Mouse (Mus musculus): ENCODE data around the gene Syn2. TPM values are rescaled to one million over a fixed set of nuclear protein-coding genes. Genes with fewer than 3 reads are reported as not detected.
A peak's percentile ranks its signal among the peaks of the same experiment; 100 is the strongest.

The Syn2 gene
- polyA plus RNA-seq, 1 experiment from 2014 or later = 18.3 TPM

DNA sequence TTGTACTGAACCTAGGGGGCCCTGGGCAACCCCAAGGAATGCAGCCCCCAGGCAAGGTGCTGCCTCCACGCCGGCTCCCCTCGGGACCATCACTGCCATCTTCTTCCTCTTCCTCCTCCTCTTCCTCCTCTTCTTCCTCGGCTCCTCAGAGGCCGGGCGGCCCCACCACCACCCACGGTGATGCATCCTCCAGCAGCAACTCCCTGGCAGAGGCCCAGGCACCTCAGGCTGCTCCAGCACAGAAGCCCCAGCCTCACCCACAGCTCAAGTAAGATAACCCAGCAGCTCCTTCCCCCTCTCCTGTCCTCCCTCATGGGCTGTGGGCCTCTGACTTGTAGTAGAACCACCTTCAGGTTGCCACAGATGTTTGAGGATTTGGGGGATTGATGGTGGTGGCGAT lies 143.4 kb downstream of the Syn2 start:
- no peaks in the 10 kb centered on the region for H3K36me3 ChIP-seq (ENCODE audit: poor library complexity, severe bottlenecking)
- H3K4me3 ChIP-seq = no peak overlapping the region
- no peak overlapping the region for H3K4me2 ChIP-seq
- H3K4me1 ChIP-seq = no peaks in the 10 kb centered on the region
- WGBS = 81% methylated on average over 5 of the region's 8 CpGs
- H3K9ac ChIP-seq = no peak overlapping the region
- no peak for ATAC-seq
- no peaks in the 10 kb centered on the region for H3K27me3 ChIP-seq
- no peak overlapping the region for H3K27ac ChIP-seq
- no peaks in the 10 kb centered on the region for H3K9me3 ChIP-seq (replicated peaks)

- Histone ChIP-seq H3K4me3 (no peak overlapping the region), H3K36me3 (ENCODE audit: poor library complexity, severe bottlenecking) (no peaks in the 10 kb centered on the region), H3K9ac (no peak overlapping the region), H3K27me3 (no peaks in the 10 kb centered on the region), H3K27ac (no peak overlapping the region), H3K4me2 (no peak overlapping the region), H3K9me3 (replicated peaks) (no peaks in the 10 kb centered on the region), H3K4me1 (no peaks in the 10 kb centered on the region)
- 70% methylated on average over 2 of the region's 2 CpGs for WGBS
- no peak for ATAC-seq
These were observed 144.9 kb downstream of the Syn2 start for GRCm38 (mm10) chr6:115279639-115280038.

DNA sequence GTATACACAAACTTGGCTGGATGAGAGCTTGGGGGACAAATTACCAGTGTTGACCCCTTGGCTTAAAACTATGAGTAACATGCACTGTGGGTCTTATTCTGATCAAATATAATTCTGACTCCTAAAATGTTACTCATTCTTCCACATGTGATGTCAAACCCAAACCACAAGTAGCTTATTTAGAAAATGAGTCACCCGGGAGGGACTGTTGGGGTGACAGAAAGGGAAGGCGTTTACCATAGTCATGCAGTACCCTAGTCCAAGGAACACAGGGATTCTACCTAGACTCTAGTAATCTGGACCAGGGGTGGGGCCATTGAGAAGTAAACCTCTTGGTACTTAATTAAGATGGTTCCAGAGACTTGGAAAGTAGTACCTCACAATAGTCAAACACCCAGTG lies 149.5 kb downstream of the Syn2 start:
- no peaks in the 10 kb centered on the region for H3K4me1 ChIP-seq
- WGBS = 97% methylated on average over 2 of the region's 2 CpGs
- H3K9ac ChIP-seq = no peak overlapping the region
- ATAC-seq = no peak
- H3K27me3 ChIP-seq = no peaks in the 10 kb centered on the region
- H3K27ac ChIP-seq = no peak overlapping the region
- H3K4me3 ChIP-seq = no peak overlapping the region
- no peaks in the 10 kb centered on the region for H3K36me3 ChIP-seq (ENCODE audit: poor library complexity, severe bottlenecking)
- H3K9me3 ChIP-seq (replicated peaks) = no peaks in the 10 kb centered on the region
- H3K4me2 ChIP-seq = no peak overlapping the region

GRCm38 (mm10) chr6:115286441-115286840 lies 151.7 kb downstream of the Syn2 start:
- Histone ChIP-seq H3K27me3 (no peaks in the 10 kb centered on the region), H3K4me3 (no peak overlapping the region), H3K36me3 (ENCODE audit: poor library complexity, severe bottlenecking) (no peaks in the 10 kb centered on the region), H3K27ac (no peak overlapping the region), H3K9ac (no peak overlapping the region), H3K4me2 (no peak overlapping the region), H3K4me1 (no peaks in the 10 kb centered on the region), H3K9me3 (replicated peaks) (no peaks in the 10 kb centered on the region)
- 91% methylated on average over 6 of the region's 6 CpGs for WGBS
- ATAC-seq = no peak

- H3K9ac ChIP-seq = no peak overlapping the region
- H3K4me2 ChIP-seq = no peak overlapping the region
- no peaks in the 10 kb centered on the region for H3K4me1 ChIP-seq
- H3K27me3 ChIP-seq = no peaks in the 10 kb centered on the region
- no peaks in the 10 kb centered on the region for H3K36me3 ChIP-seq (ENCODE audit: poor library complexity, severe bottlenecking)
- H3K4me3 ChIP-seq = no peak overlapping the region
- H3K27ac ChIP-seq = no peak overlapping the region
- WGBS = 92% methylated on average over 3 of the region's 3 CpGs
- no peak for ATAC-seq
- no peaks in the 10 kb centered on the region for H3K9me3 ChIP-seq (replicated peaks)
These were observed 153.5 kb downstream of the Syn2 start for GRCm38 (mm10) chr6:115288223-115288622.

GRCm38 (mm10) chr6:115290561-115290960 lies 155.9 kb downstream of the Syn2 start:
- Histone ChIP-seq H3K4me3 (no peak overlapping the region), H3K9me3 (replicated peaks) (no peaks in the 10 kb centered on the region), H3K36me3 (ENCODE audit: poor library complexity, severe bottlenecking) (no peaks in the 10 kb centered on the region), H3K4me1 (no peaks in the 10 kb centered on the region), H3K27ac (no peak overlapping the region), H3K27me3 (no peaks in the 10 kb centered on the region), H3K4me2 (no peak overlapping the region), H3K9ac (no peak overlapping the region)
- 76% methylated on average over 5 of the region's 5 CpGs for WGBS
- no peak for ATAC-seq

- Histone ChIP-seq H3K27me3 (no peaks in the 10 kb centered on the region), H3K36me3 (ENCODE audit: poor library complexity, severe bottlenecking) (no peaks in the 10 kb centered on the region), H3K9me3 (replicated peaks) (no peaks in the 10 kb centered on the region), H3K4me2 (no peak overlapping the region), H3K4me3 (no peak overlapping the region), H3K9ac (no peak overlapping the region), H3K4me1 (no peaks in the 10 kb centered on the region), H3K27ac (no peak overlapping the region)
- WGBS = 89% methylated on average over 2 of the region's 2 CpGs
- ATAC-seq = no peak
These were observed 156.4 kb downstream of the Syn2 start for GRCm38 (mm10) chr6:115291068-115291467.

GRCm38 (mm10) chr6:115291823-115292222 lies 157.1 kb downstream of the Syn2 start:
- WGBS = 87% methylated on average over 6 of the region's 6 CpGs

DNA sequence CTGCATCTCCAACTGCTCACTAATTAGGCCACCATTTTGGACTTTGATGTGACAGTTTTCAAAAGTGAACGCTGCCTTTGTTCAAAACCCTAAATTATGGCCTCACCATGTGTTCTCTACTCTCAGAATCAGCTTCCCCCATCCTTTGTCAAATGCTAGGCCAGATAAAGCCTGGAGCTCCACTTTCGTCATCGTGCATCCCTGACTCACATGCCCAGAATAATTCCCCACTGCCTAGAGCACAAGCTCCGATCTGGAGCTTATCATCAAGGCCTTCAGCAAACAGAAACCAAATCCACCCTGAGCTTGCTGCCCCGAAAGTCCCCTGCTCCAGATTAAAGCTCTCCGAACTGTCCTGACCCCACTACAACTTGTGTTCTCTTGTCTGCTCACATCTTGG lies 157.9 kb downstream of the Syn2 start:
- H3K36me3 ChIP-seq (ENCODE audit: poor library complexity, severe bottlenecking) = no peaks in the 10 kb centered on the region
- 63% methylated on average over 6 of the region's 6 CpGs for WGBS
- no peaks in the 10 kb centered on the region for H3K9me3 ChIP-seq (replicated peaks)
- no peaks in the 10 kb centered on the region for H3K27me3 ChIP-seq
- H3K9ac ChIP-seq = no peak overlapping the region
- H3K4me1 ChIP-seq = no peaks in the 10 kb centered on the region
- no peak overlapping the region for H3K4me3 ChIP-seq
- ATAC-seq = no peak
- H3K4me2 ChIP-seq = no peak overlapping the region
- no peak overlapping the region for H3K27ac ChIP-seq

More at GRCm38 (mm10) chr6:115291823-115292222, 157.1 kb downstream of the Syn2 start:
- no peak overlapping the region for H3K27ac ChIP-seq
- no peaks in the 10 kb centered on the region for H3K36me3 ChIP-seq (ENCODE audit: poor library complexity, severe bottlenecking)
- no peak overlapping the region for H3K9ac ChIP-seq
- no peaks in the 10 kb centered on the region for H3K27me3 ChIP-seq
- H3K4me1 ChIP-seq = no peaks in the 10 kb centered on the region
- no peak for ATAC-seq
- no peak overlapping the region for H3K4me2 ChIP-seq
- H3K9me3 ChIP-seq (replicated peaks) = no peaks in the 10 kb centered on the region
- H3K4me3 ChIP-seq = no peak overlapping the region

- 65% methylated on average over 2 of the region's 2 CpGs for WGBS
These were observed 159.2 kb downstream of the Syn2 start for GRCm38 (mm10) chr6:115293877-115294276.

GRCm38 (mm10) chr6:115307134-115307533 lies 172.4 kb downstream of the Syn2 start:
- no peak for ATAC-seq
- H3K9me3 ChIP-seq (replicated peaks) = no peaks in the 10 kb centered on the region
- no peak overlapping the region for H3K27ac ChIP-seq
- no peaks in the 10 kb centered on the region for H3K4me1 ChIP-seq
- no peak overlapping the region for H3K9ac ChIP-seq
- no peak overlapping the region for H3K4me2 ChIP-seq
- no peaks in the 10 kb centered on the region for H3K36me3 ChIP-seq (ENCODE audit: poor library complexity, severe bottlenecking)
- no peak overlapping the region for H3K4me3 ChIP-seq
- WGBS = 78% methylated on average over 2 of the region's 2 CpGs
- no peaks in the 10 kb centered on the region for H3K27me3 ChIP-seq

More at GRCm38 (mm10) chr6:115293877-115294276, 159.2 kb downstream of the Syn2 start:
- Histone ChIP-seq H3K4me1 (no peaks in the 10 kb centered on the region), H3K27me3 (no peaks in the 10 kb centered on the region), H3K4me3 (no peak overlapping the region), H3K36me3 (ENCODE audit: poor library complexity, severe bottlenecking) (no peaks in the 10 kb centered on the region), H3K4me2 (no peak overlapping the region), H3K27ac (no peak overlapping the region), H3K9ac (no peak overlapping the region), H3K9me3 (replicated peaks) (no peaks in the 10 kb centered on the region)
- no peak for ATAC-seq

DNA sequence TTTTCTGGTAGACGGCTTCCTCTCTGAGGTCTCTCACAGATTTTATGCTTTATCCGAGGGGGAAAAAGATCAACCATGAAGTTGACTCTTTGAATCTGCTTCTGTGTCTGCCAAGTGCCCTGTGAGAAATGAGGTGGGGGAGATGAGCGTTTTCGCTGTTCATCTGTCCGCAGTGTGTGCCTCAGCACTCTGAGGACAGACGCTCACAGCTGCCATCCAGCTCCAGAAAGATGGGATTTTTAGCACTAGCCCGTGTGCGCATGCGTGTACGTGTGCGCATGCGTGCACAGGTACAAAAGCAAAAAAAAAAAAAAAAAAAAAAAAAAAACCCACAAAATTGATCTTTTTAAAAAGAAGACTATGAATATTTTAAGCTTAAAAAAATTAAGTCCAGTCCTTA lies 178.1 kb downstream of the Syn2 start:
- Histone ChIP-seq H3K9me3 (replicated peaks) (no peaks in the 10 kb centered on the region), H3K27me3 (no peaks in the 10 kb centered on the region), H3K4me1 (no peaks in the 10 kb centered on the region), H3K36me3 (ENCODE audit: poor library complexity, severe bottlenecking) (no peaks in the 10 kb centered on the region), H3K9ac (no peak overlapping the region), H3K4me3 (peak overlapping the region; percentile 21; the same call in 1 of the 2 replicates), H3K4me2 (peak overlapping the region; percentile 24), H3K27ac (no peak overlapping the region)
- WGBS = 64% methylated on average over 12 of the region's 12 CpGs
- no peak for ATAC-seq

GRCm38 (mm10) chr6:115313235-115313738 lies 178.6 kb downstream of the Syn2 start:
- ATAC-seq = no peak
- WGBS = 75% methylated on average over 9 of the region's 9 CpGs
- no peak overlapping the region for H3K4me2 ChIP-seq

More at GRCm38 (mm10) chr6:115313235-115313738, 178.6 kb downstream of the Syn2 start:
- Histone ChIP-seq H3K36me3 (ENCODE audit: poor library complexity, severe bottlenecking) (no peaks in the 10 kb centered on the region), H3K4me3 (no peak overlapping the region), H3K9ac (no peak overlapping the region), H3K4me1 (no peaks in the 10 kb centered on the region), H3K27ac (no peak overlapping the region), H3K27me3 (no peaks in the 10 kb centered on the region), H3K9me3 (replicated peaks) (no peaks in the 10 kb centered on the region)
